Comparison of ENCODE assay signal across 8 mouse cellular contexts in genomic region chr11:120233441-120234135, GRCm38 (mm10). TPM values are rescaled to one million over a fixed set of nuclear protein-coding genes. Genes with fewer than 3 reads are reported as not detected.
A peak's percentile ranks its signal among the peaks of the same experiment; 100 is the strongest.
DNase-seq lines count a peak whose midpoint lies in the region; ATAC-seq and TF ChIP-seq lines count a peak whose summit lies in the region.

No protein-coding gene starts in this region.

- no peaks in the 10 kb centered on the region for H3K27me3 ChIP-seq in heart, adult 2 months (ENCODE audit: control insufficient read depth, insufficient read depth, low read length)
- H3K27me3 ChIP-seq in embryonic facial prominence, embryonic 12.5 days: no peaks in the 10 kb centered on the region
- no peaks in the 10 kb centered on the region for H3K27me3 ChIP-seq in hindbrain, embryonic 13.5 days
- H3K27me3 ChIP-seq in liver, embryonic 14.5 days (ENCODE audit: control insufficient read depth, insufficient read depth, low read length): peaks cover 85% of the 10 kb centered on the region

- H3K9ac ChIP-seq in heart, adult 2 months (ENCODE audit: low read depth, low read length): peak overlapping the region; percentile 97
- peak overlapping the region; percentile 100 for H3K9ac ChIP-seq in embryonic facial prominence, embryonic 12.5 days
- H3K9ac ChIP-seq in hindbrain, embryonic 13.5 days: peak overlapping the region; percentile 100
- peak overlapping the region; percentile 67 for H3K9ac ChIP-seq in liver, embryonic 14.5 days (replicated peaks)

- H3K27ac ChIP-seq in heart, adult 2 months: peak overlapping the region; percentile 93
- H3K27ac ChIP-seq in embryonic facial prominence, embryonic 12.5 days: peak overlapping the region; percentile 92
- H3K27ac ChIP-seq in hindbrain, embryonic 13.5 days: peak overlapping the region; percentile 100
- peak overlapping the region; percentile 8; the same call in 1 of the 2 replicates for H3K27ac ChIP-seq in liver, embryonic 14.5 days

- no peaks in the 10 kb centered on the region for H3K36me3 ChIP-seq in heart, adult 2 months (ENCODE audit: control insufficient read depth, insufficient read depth, low read length)
- 0 out of 2 replicates have a peak, but pooled peaks cover 7% of the 10 kb centered on the region for H3K36me3 ChIP-seq in embryonic facial prominence, embryonic 12.5 days
- peaks cover 8% of the 10 kb centered on the region for H3K36me3 ChIP-seq in hindbrain, embryonic 13.5 days
- H3K36me3 ChIP-seq in liver, embryonic 14.5 days (replicated peaks; ENCODE audit: control insufficient read depth, insufficient read depth, low read depth): no peaks in the 10 kb centered on the region

- peak overlapping the region; percentile 75 for H3K4me3 ChIP-seq in heart, adult 2 months
- peak overlapping the region; percentile 61 for H3K4me3 ChIP-seq in embryonic facial prominence, embryonic 12.5 days
- H3K4me3 ChIP-seq in hindbrain, embryonic 13.5 days: peak overlapping the region; percentile 95
- peak overlapping the region; percentile 58 to 63 for H3K4me3 ChIP-seq in liver, embryonic 14.5 days (ENCODE audit: insufficient read depth in 1 of 2, low read depth in 2 of 2, low read length in 2 of 2)

- DNase-seq in heart, adult 2 months: peak; percentile 73 to 79
- no peak for DNase-seq in heart, adult 8-10 months (ENCODE audit: low spot score)
- DNase-seq in Muller cell, postnatal 12 days (ENCODE audit: inconsistent ontology term): peak; percentile 71
- DNase-seq in liver, embryonic 14.5 days (ENCODE audit: low read depth in 3 of 3, low spot score in 3 of 3): no peak
- DNase-seq in retina, embryonic 14.5 days (ENCODE audit: low spot score): peak; percentile 72

- intact Hi-C loops in heart, adult 2 months (cut with DNase I): loop anchor here (1.0 to 5.0 kb wide), 3 partner anchors 44 to 115 kb away; partner anchors contain the start of gene Actg1

- under 1% methylated on average over 51 of the region's 51 CpGs for WGBS in heart, adult 2 months
- WGBS in embryonic facial prominence, embryonic 12.5 days: under 1% methylated on average over 51 of the region's 51 CpGs
- under 1% methylated on average over 51 of the region's 51 CpGs for WGBS in hindbrain, embryonic 13.5 days
- whole genome bisulfite sequencing in liver, embryonic 14.5 days (ENCODE audit: insufficient replicate concordance): under 1% methylated on average over 51 of the region's 51 CpGs

- no peak for TF ChIP-seq CTCF in heart, adult 2 months (IDR thresholded peaks at IDR 0.05)
- TF ChIP-seq CTCF in liver, embryonic 14.5 days (IDR thresholded peaks at IDR 0.05; ENCODE audit: low read depth): no peak

- no peak for ATAC-seq in embryonic facial prominence, embryonic 12.5 days (ENCODE audit: insufficient number of reproducible peaks, insufficient read depth, low FRiP score, low TSS enrichment)
- no peak for ATAC-seq in hindbrain, embryonic 13.5 days (ENCODE audit: low FRiP score)
- no peak for ATAC-seq in liver, embryonic 14.5 days (ENCODE audit: insufficient read depth)
- no peak for ATAC-seq in granulocyte monocyte progenitor cell, adult 5-6 weeks (replicated peaks; ENCODE audit: poor library complexity, severe bottlenecking)

- TF ChIP-seq POLR2A in heart, adult 2 months (IDR thresholded peaks at IDR 0.05; ENCODE audit: insufficient read depth, low read depth, low read length): no peak

- H3K9me3 ChIP-seq in embryonic facial prominence, embryonic 12.5 days: no peaks in the 10 kb centered on the region
- no peaks in the 10 kb centered on the region for H3K9me3 ChIP-seq in hindbrain, embryonic 13.5 days
- no peaks in the 10 kb centered on the region for H3K9me3 ChIP-seq in liver, embryonic 14.5 days (ENCODE audit: control insufficient read depth, low read length)

- H3K79me2 ChIP-seq in heart, adult 2 months (replicated peaks; ENCODE audit: control insufficient read depth, insufficient read depth, low read length): no peaks in the 10 kb centered on the region; the same call in 1 of the 2 replicates

- no peak for TF ChIP-seq EP300 in heart, adult 2 months (IDR thresholded peaks at IDR 0.05; ENCODE audit: insufficient read depth, low read depth, low read length)
- TF ChIP-seq EP300 in liver, embryonic 14.5 days (IDR thresholded peaks at IDR 0.05; ENCODE audit: low read depth): no peak

- peaks cover 8% of the 10 kb centered on the region for H3K4me1 ChIP-seq in heart, adult 2 months (ENCODE audit: control insufficient read depth, insufficient read depth, low read length)
- H3K4me1 ChIP-seq in embryonic facial prominence, embryonic 12.5 days: peaks cover 25% of the 10 kb centered on the region
- H3K4me1 ChIP-seq in hindbrain, embryonic 13.5 days (replicated peaks): peaks cover 28% of the 10 kb centered on the region
- H3K4me1 ChIP-seq in liver, embryonic 14.5 days (replicated peaks; ENCODE audit: control insufficient read depth in 2 of 2, insufficient read depth in 2 of 2, low read length in 1 of 2): peaks cover 9 to 20% of the 10 kb centered on the region in 2 experiments

- peak overlapping the region; percentile 98 for H3K4me2 ChIP-seq in embryonic facial prominence, embryonic 12.5 days (replicated peaks)
- peak overlapping the region; percentile 99 for H3K4me2 ChIP-seq in hindbrain, embryonic 13.5 days
- H3K4me2 ChIP-seq in liver, embryonic 14.5 days (ENCODE audit: low read depth): peak overlapping the region; percentile 71

RNA-seq across cellular contexts. Expression of gene Bahcc1, which starts 0.8 kb away (rescaled TPM):
- total RNA-seq in heart, adult 2 months (2021): 1 to 10 TPM; 5.4 to 9.7 TPM
- 5.9 and 6.4 TPM in 2 replicates for polyA plus RNA-seq in heart, adult 2 months (2012; rRNA removed)
- 10 to 100 TPM in 2 of 4 experiments, 1 to 10 TPM in 2; 6.2 to 12.6 (median 9.3) TPM for total RNA-seq in heart, adult 8-10 months (2022)
- polyA plus RNA-seq in embryonic facial prominence, embryonic 12.5 days (2016; fragmentation: Nextera tagmentation; extraction: Ambion mirVana): 16.8 and 18.8 TPM in 2 replicates
- 13.6 and 17.0 TPM in 2 replicates for polyA plus RNA-seq in hindbrain, embryonic 13.5 days (2015; fragmentation: Nextera tagmentation; extraction: Ambion mirVana)
- 1.5 and 1.6 TPM in 2 replicates for polyA plus RNA-seq in liver, embryonic 14.5 days (2012; rRNA removed)
- polyA plus RNA-seq in liver, embryonic 14.5 days (2014; fragmentation: Nextera tagmentation; extraction: Ambion mirVana): 0.75 and 1.2 TPM in 2 replicates
- 22.5 and 22.9 TPM in 2 replicates for total RNA-seq in granulocyte monocyte progenitor cell, adult 5-6 weeks (2014; fragmentation: Nextera tagmentation)
- 4.7 and 5.9 TPM in 2 replicates for total RNA-seq in granulocyte monocyte progenitor cell, adult 5-6 weeks (2017)

Comparison
In these comparisons a context has a peak if more than half of its experiments do, and no peak if none do; other contexts are left out.
1. DNase-seq: peak in heart, adult 2 months (2 of 2), Muller cell, postnatal 12 days (single experiment) and retina, embryonic 14.5 days (single experiment); none in heart, adult 8-10 months (single experiment) and liver, embryonic 14.5 days (0 of 3).
2. H3K27ac ChIP-seq: peak in every context shown above with its lines; median percentile 100 in hindbrain, embryonic 13.5 days; 93 in heart, adult 2 months; 92 in embryonic facial prominence, embryonic 12.5 days; 8 in liver, embryonic 14.5 days.
3. Peak in every context shown above with its lines, with median percentiles within 50 percentile points of each other: H3K4me3 ChIP-seq, H3K9ac ChIP-seq and H3K4me2 ChIP-seq.